Mouse (Mus musculus): ENCODE measurements around the gene Ccdc33.

Ccdc33 gene

DNA sequence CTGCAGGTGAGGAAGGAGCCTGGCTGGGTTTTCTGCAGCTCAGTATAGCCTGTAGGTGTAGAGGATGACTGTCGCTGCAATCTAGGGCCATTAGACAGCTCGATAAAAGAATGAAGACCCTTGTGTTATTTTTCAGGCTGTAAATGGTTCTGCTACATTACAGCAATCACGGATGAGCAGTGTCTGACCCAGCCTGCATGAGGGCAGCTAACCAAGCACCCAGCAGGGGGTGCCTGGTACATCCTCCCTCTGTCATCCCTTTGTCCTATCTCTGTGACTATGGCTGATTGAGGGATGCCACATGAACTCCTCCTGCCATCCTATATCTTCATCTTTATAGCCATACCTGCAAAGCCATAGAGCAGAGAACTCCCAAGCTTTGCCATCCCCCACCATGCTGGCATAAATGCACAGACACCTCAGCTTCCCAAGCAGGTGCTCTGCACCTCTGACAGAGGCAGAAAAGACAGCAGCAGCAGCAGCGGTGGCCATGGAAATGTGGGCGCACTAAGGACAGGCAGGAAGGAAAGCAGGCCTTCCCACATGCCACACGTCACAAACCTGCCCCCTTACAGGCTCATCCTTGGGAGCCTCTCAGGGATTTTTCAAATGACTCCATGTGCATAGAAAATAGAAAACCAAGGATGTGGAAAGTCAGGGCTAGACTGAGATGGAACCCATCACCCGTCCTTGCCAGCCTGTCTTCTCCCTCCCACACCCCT is 31.2 kb downstream of the Ccdc33 start:
- DNase-seq: no peak

DNA sequence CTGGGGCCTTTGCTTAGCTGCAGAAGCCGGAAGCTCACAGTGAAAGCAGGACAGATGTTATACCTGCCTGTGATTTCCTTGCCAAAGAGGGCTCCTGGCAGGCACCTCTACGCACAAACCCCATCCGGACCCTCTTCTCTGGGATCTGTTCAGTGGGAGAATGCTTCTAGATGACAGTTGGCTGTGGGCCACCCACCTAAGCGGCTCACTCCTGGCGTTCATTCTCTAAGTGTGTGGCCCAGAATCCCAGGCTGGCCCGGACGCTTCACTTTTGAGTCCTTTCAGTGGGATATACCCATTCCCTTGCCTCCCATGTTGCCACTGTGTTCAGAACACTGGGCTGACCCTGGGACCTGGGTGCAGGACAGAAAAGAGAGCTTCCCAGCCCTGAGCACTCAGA is 31.8 kb downstream of the Ccdc33 start:
- DNase-seq: no peak

DNA sequence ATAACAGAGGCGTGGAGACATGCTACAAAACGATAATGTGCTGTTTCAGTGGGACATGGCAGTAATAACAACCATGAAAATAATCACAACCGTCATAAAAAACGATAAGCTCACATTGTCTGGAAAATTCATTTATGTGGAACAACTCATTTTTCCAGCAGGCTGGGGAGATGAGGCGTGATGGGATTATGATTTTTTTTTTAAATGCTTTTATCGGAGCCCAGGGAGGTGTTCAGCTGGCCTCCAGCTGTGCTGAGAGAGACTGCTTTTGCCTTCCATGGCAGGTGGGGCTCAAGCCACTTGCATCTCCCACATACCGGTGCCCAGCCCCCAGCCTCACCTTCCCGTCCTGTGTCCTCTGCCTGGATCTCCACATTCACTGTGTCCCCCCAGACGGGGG is 32.4 kb downstream of the Ccdc33 start:
- DNase-seq: no peak

DNA sequence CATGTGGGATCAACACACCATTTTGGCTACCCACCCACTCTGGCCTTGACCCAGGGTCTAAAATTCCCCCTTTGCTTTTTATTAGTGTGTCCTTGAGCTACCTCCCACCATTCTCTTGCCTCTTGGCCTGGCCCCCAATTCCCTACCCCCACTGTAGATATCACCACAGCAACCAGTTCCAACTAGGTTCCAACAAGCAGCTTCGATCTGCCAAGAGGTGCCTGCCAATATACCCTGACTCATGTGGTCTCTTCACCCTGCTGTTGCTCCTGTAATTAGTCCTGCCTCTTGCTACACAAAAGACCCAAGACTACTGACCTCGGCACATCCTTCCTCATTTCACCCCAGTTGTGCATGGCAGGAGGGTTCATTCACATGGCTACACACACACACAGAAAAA is 33.5 kb downstream of the Ccdc33 start:
- no peak for DNase-seq

DNA sequence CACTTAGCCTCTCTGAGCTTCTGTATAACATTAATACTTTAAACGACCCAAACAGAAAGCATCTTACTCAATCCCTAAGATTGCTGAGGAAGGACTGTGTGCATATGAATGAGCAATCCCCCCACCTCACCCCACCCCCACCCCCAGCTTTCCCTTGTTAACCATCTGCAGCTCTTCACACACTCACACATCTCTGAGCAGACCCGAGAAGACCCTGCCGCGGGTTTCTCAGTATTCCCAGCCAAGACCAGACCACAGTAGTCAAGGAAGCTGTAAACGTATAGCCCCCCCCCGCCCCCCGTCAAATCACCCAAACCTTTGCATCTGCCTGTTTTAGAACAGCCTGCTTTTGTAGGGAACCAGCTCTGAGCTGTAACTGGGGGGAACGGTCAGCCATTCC is 34.0 kb downstream of the Ccdc33 start:
- no peak for DNase-seq

DNA sequence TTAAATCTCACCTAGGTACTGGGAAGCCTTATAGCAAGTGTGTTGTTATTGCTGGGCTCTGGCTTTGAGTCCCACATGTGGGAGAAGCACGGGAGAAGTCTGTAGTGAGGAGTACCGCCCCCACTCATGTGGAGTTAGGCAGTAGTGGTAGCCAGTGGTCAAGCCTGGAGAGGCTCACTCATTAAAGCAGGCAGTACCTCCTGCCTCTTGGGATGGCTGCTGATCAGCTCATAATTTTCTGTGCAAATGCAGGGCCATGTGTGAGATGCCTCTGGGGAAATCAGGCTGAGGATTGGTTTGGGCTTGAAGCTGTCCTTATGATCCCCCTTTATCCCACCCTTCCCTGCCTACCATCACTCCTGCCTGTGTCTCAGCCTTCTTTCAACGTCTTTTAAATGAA is 44.1 kb downstream of the Ccdc33 start:
- DNase-seq: no peak

GRCm38 (mm10) chr9:58067546-58067945 is 51.1 kb downstream of the Ccdc33 start:
- no peak for DNase-seq

DNA sequence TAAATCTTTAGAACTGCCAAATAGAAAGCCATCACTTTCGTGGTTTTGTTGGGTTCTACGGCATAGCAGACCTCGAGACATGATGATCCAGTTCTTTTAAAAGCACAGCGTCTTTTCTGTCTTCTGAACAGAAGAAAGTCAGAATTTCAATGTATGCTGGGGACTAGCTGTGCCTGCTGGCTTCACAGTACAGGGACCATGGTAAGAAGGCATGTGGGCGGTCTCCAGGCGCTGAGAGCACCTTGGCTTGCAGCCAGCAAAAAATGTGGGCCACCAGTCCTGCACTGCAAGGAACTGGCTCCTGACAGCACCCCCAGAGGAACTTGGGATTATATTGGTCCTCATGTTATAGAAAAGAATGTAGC is 51.9 kb downstream of the Ccdc33 start:
- DNase-seq: no peak

GRCm38 (mm10) chr9:58065977-58066730 is 52.5 kb downstream of the Ccdc33 start:
- no peak for DNase-seq

DNA sequence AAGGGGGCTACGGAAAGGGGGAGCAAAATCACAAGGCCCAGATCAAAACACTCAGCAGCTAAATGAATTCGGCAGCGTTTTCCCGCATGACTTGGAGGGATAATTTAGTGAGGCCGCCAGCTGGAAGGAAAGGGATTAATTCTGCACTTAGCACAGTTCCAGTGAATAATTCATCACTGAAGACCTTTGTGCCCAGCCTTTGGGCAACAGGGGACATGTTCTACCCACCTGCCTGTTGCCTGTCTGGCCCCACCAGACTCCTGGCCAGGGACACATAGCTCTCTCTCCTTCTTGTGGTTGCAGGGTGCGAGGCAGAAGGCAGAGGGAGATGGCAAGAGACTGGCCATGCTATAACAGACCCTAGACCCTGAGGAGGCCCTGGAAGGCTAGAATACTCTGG is 53.1 kb downstream of the Ccdc33 start:
- DNase-seq: peak in 1 of 2 experiments; percentile 20

DNA sequence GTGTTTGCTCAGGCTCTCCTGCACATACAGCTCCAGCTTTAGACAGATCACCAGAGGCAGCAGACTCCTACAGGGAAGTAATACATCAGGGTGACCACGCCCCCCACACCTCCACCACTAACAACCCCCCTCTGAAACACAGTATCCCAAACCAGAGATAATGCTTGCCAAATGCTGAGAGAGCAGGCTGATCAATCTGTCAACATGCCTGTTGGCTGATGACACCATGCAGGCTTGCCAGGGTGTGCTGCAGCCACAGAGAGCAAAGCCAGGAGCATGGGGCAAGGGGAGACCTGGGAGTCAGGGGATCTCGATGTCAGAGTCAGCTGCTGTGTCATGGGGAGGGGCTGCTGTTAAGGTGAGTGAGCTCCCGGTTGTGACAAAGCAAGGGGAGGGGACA is 55.1 kb downstream of the Ccdc33 start, which contains the start of gene Stra6:
Stra6 (plus strand) TSS at position 258 of the 400 bp plus-strand sequence.
- DNase-seq: no peak

DNA sequence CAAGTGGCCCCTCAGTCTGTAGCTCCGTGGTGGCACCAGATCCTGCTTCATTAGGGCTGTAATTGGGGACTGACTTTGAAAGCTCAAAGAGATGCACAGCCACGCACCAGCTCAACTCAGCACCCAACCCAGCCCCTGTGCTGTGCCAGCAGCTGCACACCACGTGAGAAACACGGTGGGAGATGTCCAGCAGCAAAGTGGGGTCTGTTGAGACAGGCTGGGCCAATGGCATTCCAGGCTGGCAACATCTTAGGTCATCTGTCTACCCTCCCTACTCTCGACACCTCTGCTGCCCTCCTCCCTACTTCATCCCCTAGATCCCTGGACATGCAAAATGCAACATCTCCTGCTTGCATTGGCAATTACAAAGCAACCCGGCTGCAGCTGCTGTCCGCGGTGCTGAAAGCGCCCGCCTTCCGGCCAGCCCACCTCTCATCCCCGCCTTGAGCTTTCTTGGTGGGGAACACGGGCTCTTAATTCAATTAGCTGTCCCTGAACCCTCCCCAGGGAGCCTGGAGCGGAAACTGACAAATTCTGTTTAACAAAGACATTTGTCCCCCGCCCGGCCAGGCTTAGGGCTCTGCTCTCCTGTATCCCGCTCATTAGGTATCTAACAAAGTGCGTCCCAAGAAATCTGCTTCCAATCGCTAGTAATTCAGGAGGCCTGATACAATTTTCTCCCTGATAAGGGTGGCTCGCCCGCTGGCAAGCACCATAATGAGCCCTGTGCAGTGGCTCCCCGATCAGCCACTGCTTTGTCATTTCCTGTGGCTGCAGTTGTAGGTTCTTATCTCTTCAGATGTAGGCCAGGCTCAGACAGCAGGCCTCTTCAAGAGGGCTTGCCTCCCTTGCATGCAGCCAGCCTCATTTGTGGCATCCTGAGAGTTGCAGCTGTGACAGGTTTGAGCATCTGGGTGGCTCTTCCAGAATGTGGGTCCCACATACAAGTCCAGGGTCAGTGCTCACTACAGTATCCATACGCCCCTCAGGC is 57.7 kb downstream of the Ccdc33 start:
- peak in 1 of 2 experiments; percentile 33 for DNase-seq

GRCm38 (mm10) chr9:58059920-58060319 is 58.7 kb downstream of the Ccdc33 start:
- DNase-seq: no peak

DNA sequence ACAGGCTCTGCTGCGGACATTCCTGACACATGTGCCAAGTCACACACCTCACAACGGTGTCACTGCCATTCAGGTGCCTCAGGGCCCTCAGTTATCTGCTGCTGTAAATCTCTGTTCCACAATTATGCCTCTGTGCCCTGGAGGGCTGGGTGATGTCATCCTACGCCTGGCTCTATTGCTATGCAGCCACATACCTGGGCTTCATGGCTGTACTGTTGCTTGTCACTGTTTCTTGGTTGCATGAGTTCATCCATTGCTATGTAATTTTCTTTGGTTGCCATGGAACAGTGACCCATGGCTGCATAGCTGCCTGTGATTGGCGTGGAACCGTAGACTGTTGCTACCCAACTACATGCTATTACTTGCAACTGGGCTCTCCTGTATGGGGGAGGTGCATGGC is 63.0 kb downstream of the Ccdc33 start:
- peak in 1 of 2 experiments; percentile 20 for DNase-seq

GRCm38 (mm10) chr9:58054032-58054431 is 64.6 kb downstream of the Ccdc33 start:
- no peak for DNase-seq

DNA sequence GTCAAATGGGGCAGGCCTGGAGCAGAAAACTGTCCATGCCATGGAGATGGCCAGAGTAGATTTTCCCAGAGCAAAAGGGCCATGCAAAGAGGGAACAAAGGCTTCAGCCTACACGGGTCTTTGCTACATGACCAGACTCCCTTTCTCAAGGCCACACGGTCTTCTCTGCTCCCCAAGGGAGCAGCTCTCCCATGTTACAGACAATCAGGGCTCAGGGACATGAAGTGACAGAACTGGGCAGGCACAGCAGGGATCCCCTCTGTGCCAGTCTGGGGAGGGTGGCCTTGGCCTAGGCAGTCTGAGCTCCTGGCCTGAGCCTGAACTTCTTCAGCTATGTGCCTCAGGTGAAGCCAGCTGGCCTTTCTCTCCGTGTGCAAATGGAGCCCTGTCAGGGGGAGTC is 65.1 kb downstream of the Ccdc33 start:
- no peak for DNase-seq

GRCm38 (mm10) chr9:58053102-58053501 is 65.5 kb downstream of the Ccdc33 start:
- peak in 1 of 2 experiments; percentile 45 for DNase-seq

GRCm38 (mm10) chr9:58051937-58052336 is 66.7 kb downstream of the Ccdc33 start:
- no peak for DNase-seq

- DNase-seq: no peak
Measured at GRCm38 (mm10) chr9:58049861-58050260, 68.8 kb downstream of the Ccdc33 start.

- DNase-seq: no peak
Measured at GRCm38 (mm10) chr9:58049186-58049585, 69.4 kb downstream of the Ccdc33 start.

DNA sequence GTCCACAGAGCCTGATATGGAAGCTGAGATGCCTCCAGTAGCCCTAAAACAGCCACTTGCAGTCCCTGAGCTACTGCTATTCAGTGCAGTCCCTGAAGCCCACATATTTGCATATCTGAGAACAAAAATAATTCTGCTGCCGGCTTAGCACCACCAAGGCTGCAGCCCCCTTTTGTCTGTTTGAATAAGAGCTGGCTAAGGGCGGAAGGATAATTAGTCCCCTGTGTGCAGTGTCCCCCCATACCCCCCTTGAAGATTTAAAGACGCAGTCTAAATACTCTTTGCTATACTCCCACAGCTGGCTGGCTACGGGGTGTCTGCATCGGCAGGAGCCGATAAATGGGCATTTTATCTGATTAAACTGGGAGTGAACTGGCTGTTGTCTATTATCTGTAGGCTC is 70.0 kb downstream of the Ccdc33 start:
- no peak for DNase-seq

- DNase-seq: peak; percentile 38 to 50
Measured at GRCm38 (mm10) chr9:58047061-58047460, 71.6 kb downstream of the Ccdc33 start.

- DNase-seq: no peak
Measured at GRCm38 (mm10) chr9:58045646-58046045, 73.0 kb downstream of the Ccdc33 start.

Measured in kidney, adult 8-10 months (tissue).